ENCODE assay signal across 11 mouse cellular contexts in genomic region chr4:57720869-57721361, GRCm38 (mm10). TPM values are rescaled to one million over a fixed set of nuclear protein-coding genes. Genes with fewer than 3 reads are reported as not detected.
A peak's percentile ranks its signal among the peaks of the same experiment; 100 is the strongest.
DNase-seq lines count a peak whose midpoint lies in the region; ATAC-seq and TF ChIP-seq lines count a peak whose summit lies in the region.
"Had no signal": no experiment of that assay in that cellular context is flagged by ENCODE, and none has a peak within 500 bp of the region (broad histone marks: within the 10 kb centered on the region; RNA-seq: fewer than 3 reads in every experiment).

No protein-coding gene starts in this region.

- DNase-seq in stomach, postnatal 0 days (ENCODE audit: low spot score), result no peak
- DNase-seq in lung, postnatal 10 days, result peak; percentile 44
- no peak for DNase-seq in cerebellum, adult 18-20 months
- no peak for DNase-seq in frontal cortex, postnatal 14 days (ENCODE audit: low spot score in 2 of 2)
- DNase-seq in urinary bladder, postnatal 10 days (ENCODE audit: low spot score), result no peak

- no peak overlapping the region for H3K9ac ChIP-seq in heart, embryonic 13.5 days
- H3K9ac ChIP-seq in heart, embryonic 11.5 days (ENCODE audit: low read depth, low read length), result no peak overlapping the region
- H3K9ac ChIP-seq in stomach, embryonic 14.5 days (replicated peaks; ENCODE audit: low read depth, low read length), result no peak overlapping the region
- no peak overlapping the region for H3K9ac ChIP-seq in stomach, postnatal 0 days (ENCODE audit: low read length)
- H3K9ac ChIP-seq: forebrain, embryonic 12.5 days; liver, embryonic 14.5 days had no signal

- no peaks in the 10 kb centered on the region for H3K9me3 ChIP-seq in heart, embryonic 13.5 days
- H3K9me3 ChIP-seq in heart, embryonic 11.5 days (replicated peaks; ENCODE audit: control insufficient read depth, low read length), result no peaks in the 10 kb centered on the region
- no peaks in the 10 kb centered on the region for H3K9me3 ChIP-seq in stomach, embryonic 14.5 days (ENCODE audit: control insufficient read depth, low read depth, low read length)
- no peaks in the 10 kb centered on the region for H3K9me3 ChIP-seq in stomach, postnatal 0 days (ENCODE audit: control insufficient read depth, low read length)
- H3K9me3 ChIP-seq: forebrain, embryonic 12.5 days had no signal

- ATAC-seq in heart, embryonic 13.5 days (ENCODE audit: extremely low read depth, insufficient number of reproducible peaks, low FRiP score, low TSS enrichment), result no peak
- no peak for ATAC-seq in heart, embryonic 11.5 days (replicated peaks; ENCODE audit: insufficient number of reproducible peaks, low FRiP score, low TSS enrichment)
- no peak for ATAC-seq in stomach, embryonic 14.5 days (ENCODE audit: insufficient number of reproducible peaks, insufficient read depth, low FRiP score, low read depth)
- ATAC-seq in stomach, postnatal 0 days (ENCODE audit: low FRiP score, low TSS enrichment), result no peak
- ATAC-seq: intestine, postnatal 0 days had no signal

- H3K36me3 ChIP-seq in heart, embryonic 13.5 days, result peaks cover 18% of the 10 kb centered on the region
- no peaks in the 10 kb centered on the region for H3K36me3 ChIP-seq in heart, embryonic 11.5 days (ENCODE audit: control insufficient read depth, insufficient read depth, low read length)
- H3K36me3 ChIP-seq in stomach, embryonic 14.5 days (ENCODE audit: control insufficient read depth, insufficient read depth, low read length), result no peaks in the 10 kb centered on the region
- no peaks in the 10 kb centered on the region; the same call in 1 of the 2 replicates for H3K36me3 ChIP-seq in stomach, postnatal 0 days (ENCODE audit: control insufficient read depth, insufficient read depth, low read length)
- H3K36me3 ChIP-seq: forebrain, embryonic 12.5 days had no signal

- TF ChIP-seq CTCF in stomach, postnatal 0 days (IDR thresholded peaks at IDR 0.05; ENCODE audit: low read depth), result no peak

- WGBS in heart, embryonic 13.5 days, result 46% methylated on average over 7 of the region's 7 CpGs
- WGBS in heart, embryonic 11.5 days (ENCODE audit: insufficient replicate concordance), result 49% methylated on average over 7 of the region's 7 CpGs
- WGBS in stomach, embryonic 14.5 days, result 30% methylated on average over 7 of the region's 7 CpGs
- WGBS in stomach, postnatal 0 days, result 49% methylated on average over 7 of the region's 7 CpGs

- no peak overlapping the region for H3K4me3 ChIP-seq in heart, embryonic 13.5 days
- no peak overlapping the region for H3K4me3 ChIP-seq in heart, embryonic 11.5 days (ENCODE audit: low read depth, low read length)
- no peak overlapping the region for H3K4me3 ChIP-seq in stomach, embryonic 14.5 days (ENCODE audit: low read depth, low read length)
- no peak overlapping the region for H3K4me3 ChIP-seq in stomach, postnatal 0 days (ENCODE audit: low read depth, low read length)
- H3K4me3 ChIP-seq: forebrain, embryonic 12.5 days had no signal

- H3K4me2 ChIP-seq in heart, embryonic 13.5 days, result no peak overlapping the region
- H3K4me2 ChIP-seq in heart, embryonic 11.5 days, result no peak overlapping the region
- H3K4me2 ChIP-seq in stomach, embryonic 14.5 days (replicated peaks; ENCODE audit: low read depth, low read length), result no peak overlapping the region
- H3K4me2 ChIP-seq in stomach, postnatal 0 days (replicated peaks; ENCODE audit: low read depth), result no peak overlapping the region
- H3K4me2 ChIP-seq: forebrain, embryonic 12.5 days had no signal

- TF ChIP-seq EP300 in stomach, postnatal 0 days (optimal IDR thresholded peaks at IDR 0.05), result no peak

- no peaks in the 10 kb centered on the region for H3K27me3 ChIP-seq in heart, embryonic 13.5 days (replicated peaks)
- H3K27me3 ChIP-seq in heart, embryonic 11.5 days (ENCODE audit: control insufficient read depth, insufficient read depth, low read length), result no peaks in the 10 kb centered on the region
- no peaks in the 10 kb centered on the region for H3K27me3 ChIP-seq in stomach, embryonic 14.5 days (ENCODE audit: control insufficient read depth, insufficient read depth, low read length)
- H3K27me3 ChIP-seq in stomach, postnatal 0 days (ENCODE audit: control insufficient read depth, insufficient read depth, low read length), result no peaks in the 10 kb centered on the region
- H3K27me3 ChIP-seq: forebrain, embryonic 12.5 days had no signal

- 0 out of 2 replicates have a peak overlapping the region, but pooled peaks have one; percentile 21 for H3K27ac ChIP-seq in heart, embryonic 13.5 days (replicated peaks)
- H3K27ac ChIP-seq in heart, embryonic 11.5 days (ENCODE audit: low read depth, low read length), result no peak overlapping the region
- H3K27ac ChIP-seq in stomach, embryonic 14.5 days (ENCODE audit: low read length), result peak overlapping the region; percentile 21; the same call in 1 of the 2 replicates
- H3K27ac ChIP-seq in stomach, postnatal 0 days (replicated peaks), result no peak overlapping the region
- H3K27ac ChIP-seq: forebrain, embryonic 12.5 days; liver, embryonic 14.5 days had no signal

- H3K4me1 ChIP-seq in heart, embryonic 13.5 days, result peaks cover 8% of the 10 kb centered on the region
- peaks cover 7% of the 10 kb centered on the region; the same call in 1 of the 2 replicates for H3K4me1 ChIP-seq in heart, embryonic 11.5 days (ENCODE audit: control insufficient read depth, insufficient read depth, low read length)
- H3K4me1 ChIP-seq in stomach, embryonic 14.5 days (ENCODE audit: control insufficient read depth, insufficient read depth, low read length), result no peaks in the 10 kb centered on the region
- H3K4me1 ChIP-seq in stomach, postnatal 0 days (replicated peaks; ENCODE audit: control insufficient read depth, insufficient read depth), result no peaks in the 10 kb centered on the region

RNA-seq across cellular contexts. Expression of gene Akap2, which starts 3.5 kb away (rescaled TPM):
- 41.3 and 43.1 TPM in 2 replicates for polyA plus RNA-seq in heart, embryonic 13.5 days (2015; fragmentation: Nextera tagmentation; extraction: Ambion mirVana)
- 43.4 and 45.9 TPM in 2 replicates for polyA plus RNA-seq in heart, embryonic 11.5 days (2014; fragmentation: Nextera tagmentation; extraction: Ambion mirVana)
- polyA plus RNA-seq in stomach, embryonic 14.5 days (2014; fragmentation: Nextera tagmentation; extraction: Ambion mirVana), result 28.7 and 31.3 TPM in 2 replicates
- 10.5 and 11.4 TPM in 2 replicates for polyA plus RNA-seq in stomach, postnatal 0 days (2015; fragmentation: Nextera tagmentation; extraction: Ambion mirVana)

Comparison
In these comparisons a context has a peak if more than half of its experiments do, and no peak if none do; other contexts are left out.
1. H3K27ac ChIP-seq: peak in heart, embryonic 13.5 days (single experiment) and stomach, embryonic 14.5 days (single experiment); none in heart, embryonic 11.5 days (single experiment) and stomach, postnatal 0 days (single experiment).